Mouse (Mus musculus) forebrain, embryonic 10.5 days (tissue): ENCODE measurements around the gene Rnase11. TPM values are rescaled to one million over a fixed set of nuclear protein-coding genes. Genes with fewer than 3 reads are reported as not detected.
"Not testable (repeated sequence)": the region's sequence is repeated elsewhere in the genome, so short reads cannot be mapped to it uniquely, and the experiment has no call there.

Experiments used
- DNase-seq: peaks from one replicate; pipeline ENCODE4 v3.0.0-alpha.2; 2017; ENCODE audit warnings: low spot score; ENCODE audit errors: extremely low spot score
- H3K27ac ChIP-seq: fragments of 300-500 bp; sonication (generic); 2 replicates; pipeline ENCODE4 v1.5.1; 2016; ENCODE audit warnings: mild to moderate bottlenecking
- H3K27me3 ChIP-seq: fragments of 300-500 bp; sonication (generic); 2 replicates; pipeline ENCODE4 v1.6.1; 2016; ENCODE audit warnings: mild to moderate bottlenecking; ENCODE audit not compliant: poor library complexity, severe bottlenecking
- H3K36me3 ChIP-seq: fragments of 300-500 bp; sonication (generic); replicated peaks from 2 replicates; pipeline ENCODE4 v1.6.1; 2016; ENCODE audit warnings: mild to moderate bottlenecking, moderate library complexity
- H3K4me1 ChIP-seq: fragments of 300-500 bp; sonication (generic); 2 replicates; pipeline ENCODE4 v1.6.1; 2016
- H3K4me3 ChIP-seq: fragments of 300-500 bp; sonication (generic); 2 replicates; pipeline ENCODE4 v1.5.1; 2016; ENCODE audit warnings: mild to moderate bottlenecking, moderate library complexity
- H3K9me3 ChIP-seq: fragments of 300-500 bp; sonication (generic); 2 replicates; pipeline ENCODE4 v1.6.1; 2016; ENCODE audit warnings: mild to moderate bottlenecking, moderate library complexity
- WGBS: fragments of 180-500 bp; shearing (Covaris S2); methylation state at CpG from one replicate; pipeline ENCODE4 v1.1.7; 2016; 5-methylcytosine and 5-hydroxymethylcytosine counted together
- polyA plus RNA-seq: library from polyadenylated mRNA; unstranded; fragments of >200 nt; fragmentation: Nextera tagmentation; extraction: Ambion mirVana; gene quantifications from 2 replicates; pipeline ENCODE4 v1.2.1, GENCODE M21; 2016

Rnase11 gene
- polyA plus RNA-seq = not detected in 2 replicates

DNA sequence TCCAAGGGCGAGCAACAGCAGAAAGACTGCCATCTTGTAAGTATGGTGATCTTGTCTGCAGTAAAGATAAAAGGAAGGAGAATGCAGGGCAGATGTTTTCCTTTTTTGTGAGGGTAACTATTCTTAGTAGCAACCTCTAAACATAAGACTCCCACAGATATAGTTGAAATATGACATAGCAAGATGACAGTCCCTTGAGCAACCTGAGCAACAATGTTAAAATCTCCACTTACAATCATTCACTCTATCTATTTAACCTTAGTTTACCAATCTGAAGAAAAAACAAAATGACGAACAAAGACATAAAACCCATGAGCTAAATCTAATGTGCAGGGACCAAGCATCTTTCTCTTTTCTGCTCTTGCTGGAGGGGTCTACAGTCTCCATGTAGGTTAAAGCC is at the start of gene Rnase11:
Rnase11 (minus strand) TSS at position 101 of the 400 bp plus-strand sequence.
- no peak within 1 kb of the TSS for H3K27ac ChIP-seq
- H3K9me3 ChIP-seq = no peaks in the 10 kb centered on the region
- H3K27me3 ChIP-seq = peaks cover 64% of the 10 kb centered on the region
- DNase-seq = no peak
- 91% methylated on average over 2 of the region's 2 CpGs for WGBS
- peaks cover 19% of the 10 kb centered on the region for H3K4me1 ChIP-seq
- H3K36me3 ChIP-seq = no peaks in the 10 kb centered on the region
- H3K4me3 ChIP-seq = no peak within 1 kb of the TSS

DNA sequence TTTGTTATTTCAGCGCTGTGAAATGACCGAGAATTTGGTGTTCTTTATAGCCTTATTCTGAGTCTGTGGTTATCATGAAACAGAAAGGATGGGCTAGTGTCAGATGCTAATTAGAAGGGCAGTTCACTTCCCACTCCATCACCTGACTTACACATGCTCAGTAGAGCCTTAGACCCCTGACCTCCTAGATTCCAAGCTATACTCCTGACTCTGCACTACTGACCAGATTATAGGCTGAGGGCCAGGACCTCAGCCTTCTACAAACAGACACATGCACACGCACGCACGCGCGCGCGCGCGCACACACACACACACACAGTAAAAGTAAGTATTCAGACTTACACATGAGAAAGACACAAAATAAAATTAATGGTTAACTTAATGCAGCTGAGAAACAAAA is 49.0 kb upstream of the Rnase11 start:
- WGBS = 95% methylated on average over 11 of the region's 11 CpGs
- DNase-seq = no peak
- no peaks in the 10 kb centered on the region for H3K4me1 ChIP-seq

DNA sequence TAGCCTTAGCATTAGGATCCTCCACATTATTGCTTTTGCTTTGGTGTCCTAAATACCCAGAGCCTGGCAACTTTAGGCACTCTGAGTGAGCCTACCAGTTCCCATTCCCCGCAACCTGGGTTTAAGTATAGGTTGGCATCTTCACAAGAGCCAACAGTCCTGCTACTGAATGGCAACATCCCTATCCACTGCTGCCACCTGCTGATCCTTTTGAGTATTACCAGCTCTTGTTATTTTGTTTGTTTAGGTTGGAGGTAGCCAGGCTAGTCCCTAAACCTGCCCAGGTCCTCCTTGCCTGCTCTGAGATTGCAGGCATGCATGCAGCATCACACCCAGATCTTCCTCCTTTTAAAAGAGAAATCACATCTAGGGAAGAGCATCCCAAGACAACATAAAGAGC is 48.3 kb upstream of the Rnase11 start:
- H3K27ac ChIP-seq, H3K4me3 ChIP-seq, H3K4me1 ChIP-seq, DNase-seq, H3K36me3 ChIP-seq, H3K9me3 ChIP-seq, H3K27me3 ChIP-seq: not testable (repeated sequence)
- 38% methylated on average over 1 of the region's 1 CpGs for WGBS

More for the DNA sequence above, 49.0 kb upstream of the Rnase11 start:
- H3K27ac ChIP-seq = no peak overlapping the region
- H3K9me3 ChIP-seq = no peaks in the 10 kb centered on the region
- H3K4me3 ChIP-seq = no peak overlapping the region
- no peaks in the 10 kb centered on the region for H3K36me3 ChIP-seq
- no peaks in the 10 kb centered on the region for H3K27me3 ChIP-seq

DNA sequence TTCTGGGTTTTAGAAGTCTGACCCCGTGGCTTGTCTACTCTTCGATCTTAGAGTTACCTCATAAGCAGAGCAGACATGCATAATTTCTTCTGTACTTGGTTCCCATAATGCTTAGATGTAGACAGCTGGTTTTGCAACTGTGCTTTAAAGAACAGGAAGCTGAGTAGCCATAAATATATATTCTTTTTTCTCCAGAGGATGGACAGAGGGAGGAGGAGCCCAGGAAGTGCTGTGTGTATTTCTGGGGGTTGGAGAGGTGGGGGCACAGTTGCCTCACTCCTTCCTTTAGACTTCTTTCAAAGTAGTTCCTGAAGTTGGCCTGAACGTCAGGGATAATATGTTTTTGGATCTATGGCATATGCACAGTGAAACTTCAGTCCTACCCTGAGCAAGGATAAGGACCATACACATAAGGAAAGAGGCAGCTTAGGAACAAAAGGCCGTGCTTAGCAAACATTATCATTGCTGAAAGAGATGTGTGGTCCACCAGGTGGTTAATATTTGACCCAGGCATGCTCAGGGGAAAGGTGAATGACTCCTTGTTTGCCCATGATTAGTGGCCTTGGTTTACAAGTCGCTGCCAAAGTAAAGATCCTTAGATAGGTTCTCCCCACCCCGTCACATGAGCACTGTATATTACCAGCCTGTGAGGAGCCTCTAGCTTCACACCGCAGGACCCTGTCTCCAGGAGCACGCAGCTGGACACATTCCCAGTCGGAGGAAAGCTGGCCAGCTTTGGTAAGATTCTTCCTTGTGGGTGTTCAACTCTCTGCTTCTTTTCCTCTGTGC is 46.0 kb upstream of the Rnase11 start:
- 80% methylated on average over 9 of the region's 9 CpGs for WGBS
- H3K4me1 ChIP-seq = no peaks in the 10 kb centered on the region
- no peak overlapping the region for H3K27ac ChIP-seq
- peaks cover 10% of the 10 kb centered on the region; the same call in 1 of the 2 replicates for H3K27me3 ChIP-seq
- H3K4me3 ChIP-seq = no peak overlapping the region
- H3K9me3 ChIP-seq = no peaks in the 10 kb centered on the region
- H3K36me3 ChIP-seq = no peaks in the 10 kb centered on the region
- DNase-seq = no peak

DNA sequence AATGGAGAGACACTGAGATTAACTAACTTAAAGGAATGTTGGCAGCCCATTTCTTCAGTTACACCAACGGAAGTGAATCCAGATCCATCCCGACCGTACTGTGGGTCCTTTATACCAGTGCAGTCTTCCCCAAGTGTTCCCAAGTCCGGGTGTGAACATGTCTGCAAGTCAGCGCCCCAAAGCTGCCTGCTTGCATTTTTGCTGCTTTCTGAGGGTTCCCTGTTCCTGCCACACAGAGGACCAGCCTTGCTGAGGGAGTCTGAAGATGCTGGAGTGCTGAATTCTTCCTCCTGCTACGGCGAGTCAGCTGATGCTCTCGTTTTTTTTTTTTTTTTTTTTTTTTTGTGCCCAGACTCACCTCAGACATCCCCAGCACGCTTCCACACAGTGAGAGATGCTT is 45.0 kb upstream of the Rnase11 start:
- Histone ChIP-seq H3K4me1 (no peaks in the 10 kb centered on the region), H3K4me3 (no peak overlapping the region), H3K9me3 (no peaks in the 10 kb centered on the region), H3K27me3 (peaks cover 10% of the 10 kb centered on the region; the same call in 1 of the 2 replicates), H3K27ac (no peak overlapping the region), H3K36me3 (no peaks in the 10 kb centered on the region)
- WGBS = 74% methylated on average over 9 of the region's 9 CpGs
- DNase-seq = no peak

DNA sequence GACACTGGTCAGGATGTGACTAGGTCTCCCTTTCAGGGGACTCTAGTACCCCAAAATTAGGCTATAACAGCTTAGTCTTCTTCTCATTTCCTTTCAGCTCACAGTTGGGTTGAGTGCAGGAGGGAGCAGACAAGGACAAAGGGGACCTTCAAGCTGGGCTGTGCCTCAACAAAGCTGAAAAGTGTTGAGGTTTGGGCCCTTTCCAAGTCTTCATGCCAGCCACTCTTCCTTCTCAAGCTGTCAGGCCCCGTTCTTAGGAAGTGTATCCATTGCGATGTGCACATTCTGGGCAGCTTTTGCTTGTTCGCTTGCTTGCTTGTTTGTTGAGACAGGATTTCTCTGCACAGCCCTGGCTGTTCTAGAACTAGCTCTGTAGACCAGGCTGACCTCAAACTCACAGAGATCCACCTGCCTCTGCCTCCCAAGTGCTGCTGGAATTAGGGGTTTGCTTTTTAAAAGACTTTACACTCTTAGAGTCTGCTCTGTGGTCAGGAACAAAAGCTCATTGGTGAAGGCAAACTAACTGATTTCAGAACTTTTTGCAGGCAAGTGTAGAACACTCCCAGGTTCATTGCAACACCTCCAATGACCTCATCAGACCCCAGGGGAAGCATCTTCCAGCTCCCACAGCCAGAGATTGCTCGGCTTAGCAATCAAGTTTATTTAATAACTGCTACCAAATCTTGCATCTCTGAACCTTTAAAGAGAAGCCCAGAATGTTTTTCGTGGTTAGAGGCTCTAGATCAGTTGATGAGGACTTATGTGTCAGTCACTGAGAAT is 44.3 kb upstream of the Rnase11 start:
- Histone ChIP-seq H3K4me1 (no peaks in the 10 kb centered on the region), H3K4me3 (no peak overlapping the region), H3K36me3 (no peaks in the 10 kb centered on the region), H3K27ac (no peak overlapping the region), H3K9me3 (no peaks in the 10 kb centered on the region), H3K27me3 (peaks cover 10% of the 10 kb centered on the region; the same call in 1 of the 2 replicates)
- 79% methylated on average over 5 of the region's 5 CpGs for WGBS
- no peak for DNase-seq

DNA sequence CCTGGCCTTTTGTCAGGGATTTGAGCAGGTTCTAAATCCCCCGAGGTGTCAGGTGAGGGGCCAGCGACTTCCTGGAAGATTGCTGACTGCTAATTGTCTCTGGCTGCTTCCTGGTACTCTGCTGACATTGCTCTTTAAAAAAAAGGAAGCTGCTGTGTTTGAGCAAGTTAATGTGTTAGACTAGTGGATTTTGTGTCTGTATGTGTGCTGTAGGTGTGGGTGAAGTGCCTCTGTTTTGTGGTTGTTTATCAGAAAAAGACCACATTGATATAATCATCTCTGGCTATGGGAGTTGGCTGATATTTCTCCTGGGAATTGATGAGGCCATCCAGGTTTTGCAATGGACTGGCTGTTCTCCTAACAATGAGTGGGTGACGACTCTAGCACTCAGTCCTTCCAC is 43.5 kb upstream of the Rnase11 start:
- Histone ChIP-seq H3K27ac (no peak overlapping the region), H3K27me3 (peaks cover 10% of the 10 kb centered on the region; the same call in 1 of the 2 replicates), H3K36me3 (no peaks in the 10 kb centered on the region), H3K4me3 (no peak overlapping the region), H3K9me3 (no peaks in the 10 kb centered on the region), H3K4me1 (no peaks in the 10 kb centered on the region)
- no peak for DNase-seq
- WGBS = 32% methylated on average over 3 of the region's 3 CpGs

DNA sequence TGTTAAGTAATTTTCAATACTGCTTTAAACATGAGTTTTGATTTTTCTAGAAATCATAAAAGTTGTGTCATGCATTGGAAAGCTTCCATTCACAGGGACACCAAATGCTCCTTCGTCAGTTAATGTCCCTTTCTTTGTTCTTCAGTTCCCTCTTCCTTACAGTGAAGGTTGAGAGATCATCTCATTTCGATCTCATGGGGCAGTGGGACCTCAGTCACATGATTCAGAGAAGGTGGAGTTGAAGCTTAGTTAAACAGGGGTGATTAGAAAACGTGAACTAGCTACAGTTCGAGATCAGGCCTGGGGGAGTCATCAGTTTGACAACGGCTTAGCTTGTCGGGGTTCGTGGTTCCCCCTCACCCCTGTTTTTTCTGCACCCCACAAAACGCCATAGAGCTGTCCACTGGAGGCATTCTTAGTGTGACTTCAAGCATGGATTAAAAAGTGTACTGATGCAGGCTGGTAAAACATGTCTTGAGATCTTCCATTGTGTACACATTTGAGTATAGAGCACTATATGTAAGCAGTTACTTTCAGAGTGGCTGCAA is 42.2 kb upstream of the Rnase11 start:
- H3K4me3 ChIP-seq = no peak overlapping the region
- no peak for DNase-seq

DNA sequence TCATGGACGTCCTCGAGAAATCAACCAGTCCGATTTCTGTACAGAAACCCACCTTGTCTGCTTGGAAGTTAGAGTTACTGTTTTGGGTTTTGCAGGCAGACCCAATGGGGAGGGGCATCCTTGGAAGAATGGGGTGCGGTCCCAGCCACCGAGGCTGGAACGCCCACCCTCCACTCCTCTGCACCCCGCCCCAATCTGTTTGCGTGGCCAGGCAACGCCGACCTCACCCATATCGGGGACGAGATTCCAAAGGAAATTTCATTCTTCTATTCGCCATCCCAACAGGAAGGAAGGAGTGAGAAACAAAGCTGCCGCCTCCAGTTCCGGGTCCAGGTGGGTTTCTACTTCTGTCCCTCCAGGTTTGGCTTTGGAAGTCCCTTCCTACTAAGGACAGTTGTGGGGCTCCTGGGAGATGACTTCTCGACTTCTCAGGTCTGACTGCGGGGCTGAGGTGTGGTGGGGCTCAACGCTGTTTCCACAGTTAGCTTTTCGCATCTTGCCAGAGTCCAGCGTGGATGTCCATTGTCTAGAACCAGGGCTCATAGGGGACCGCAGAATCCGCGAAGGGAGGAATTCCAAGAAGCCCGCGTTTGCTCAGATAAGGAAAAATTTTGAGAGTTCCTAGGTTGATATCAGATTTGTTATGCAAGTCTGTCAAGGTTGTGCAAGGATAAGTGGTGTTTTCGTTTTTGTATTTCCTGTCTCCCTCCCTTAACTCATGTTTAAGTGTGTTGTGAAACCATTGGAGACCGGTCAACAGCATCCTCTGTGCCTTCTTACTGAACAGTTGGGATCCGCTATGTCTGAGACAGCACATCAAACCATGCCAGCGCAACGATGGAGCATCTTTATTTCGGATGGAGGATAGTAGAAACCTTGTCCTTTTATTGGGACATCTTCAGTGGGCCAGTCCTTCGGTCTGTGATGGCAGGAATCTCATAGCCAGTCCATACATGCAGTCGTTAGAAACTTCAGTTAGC is 41.2 kb upstream of the Rnase11 start, which contains the start of the genes Rnase4 and Ang:
Rnase4 (plus strand) TSS at position 157 of the 980 bp plus-strand sequence.
Ang (plus strand) TSS at position 230 of the 980 bp plus-strand sequence.
- H3K36me3 ChIP-seq = no peaks in the 10 kb centered on the region
- peaks cover 10% of the 10 kb centered on the region; the same call in 1 of the 2 replicates for H3K27me3 ChIP-seq
- H3K27ac ChIP-seq = peak within 1 kb of the TSS; percentile 84
- 9% methylated on average over 33 of the region's 33 CpGs for WGBS
- no peaks in the 10 kb centered on the region for H3K9me3 ChIP-seq
- H3K4me3 ChIP-seq = peak within 1 kb of the TSS; percentile 71
- DNase-seq = peak; percentile 64
- peaks cover 4% of the 10 kb centered on the region; the same call in 1 of the 2 replicates for H3K4me1 ChIP-seq

More for the DNA sequence above, 42.2 kb upstream of the Rnase11 start:
- peaks cover 4% of the 10 kb centered on the region; the same call in 1 of the 2 replicates for H3K4me1 ChIP-seq
- WGBS = 49% methylated on average over 8 of the region's 8 CpGs
- no peaks in the 10 kb centered on the region for H3K36me3 ChIP-seq
- no peaks in the 10 kb centered on the region for H3K9me3 ChIP-seq
- no peak overlapping the region for H3K27ac ChIP-seq
- H3K27me3 ChIP-seq = peaks cover 10% of the 10 kb centered on the region; the same call in 1 of the 2 replicates

DNA sequence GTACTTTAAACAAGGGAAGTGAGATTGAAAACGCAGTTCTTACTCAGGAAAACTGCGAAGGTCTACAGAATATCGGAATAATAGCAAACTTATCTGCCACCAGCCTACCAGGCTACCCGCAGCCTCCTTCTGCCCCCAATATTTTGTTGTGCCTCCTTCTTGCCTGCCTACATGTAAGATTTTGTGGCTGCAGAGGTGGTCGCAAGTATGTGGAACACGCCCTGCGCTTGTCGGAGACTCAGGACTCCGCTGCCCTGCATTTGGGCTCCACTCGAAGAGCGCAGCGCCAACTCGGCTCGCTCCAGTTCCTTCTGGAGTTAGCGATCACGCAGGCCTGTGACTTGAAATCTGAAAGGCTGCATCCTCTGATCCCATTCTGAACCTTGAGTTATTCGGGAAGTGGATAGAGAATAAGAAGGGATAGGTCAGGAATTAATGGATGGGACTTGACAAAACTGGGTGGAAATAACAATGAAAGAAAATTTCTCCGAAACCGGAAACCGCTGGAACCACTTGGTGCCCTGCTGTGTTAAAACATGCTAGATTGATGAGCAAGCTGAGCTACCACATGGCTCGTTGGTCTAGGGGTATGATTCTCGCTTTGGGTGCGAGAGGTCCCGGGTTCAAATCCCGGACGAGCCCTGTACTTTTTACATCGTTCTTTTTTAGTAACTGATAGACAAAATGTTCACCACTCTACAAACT is 40.3 kb upstream of the Rnase11 start:
- H3K4me3 ChIP-seq = peak overlapping the region; percentile 71
- H3K27ac ChIP-seq = peak overlapping the region; percentile 84
- peaks cover 13% of the 10 kb centered on the region for H3K27me3 ChIP-seq
- H3K4me1 ChIP-seq = peaks cover 4% of the 10 kb centered on the region; the same call in 1 of the 2 replicates
- H3K9me3 ChIP-seq = no peaks in the 10 kb centered on the region
- peak; percentile 85 for DNase-seq
- H3K36me3 ChIP-seq = no peaks in the 10 kb centered on the region
- WGBS = under 1% methylated on average over 27 of the region's 27 CpGs

DNA sequence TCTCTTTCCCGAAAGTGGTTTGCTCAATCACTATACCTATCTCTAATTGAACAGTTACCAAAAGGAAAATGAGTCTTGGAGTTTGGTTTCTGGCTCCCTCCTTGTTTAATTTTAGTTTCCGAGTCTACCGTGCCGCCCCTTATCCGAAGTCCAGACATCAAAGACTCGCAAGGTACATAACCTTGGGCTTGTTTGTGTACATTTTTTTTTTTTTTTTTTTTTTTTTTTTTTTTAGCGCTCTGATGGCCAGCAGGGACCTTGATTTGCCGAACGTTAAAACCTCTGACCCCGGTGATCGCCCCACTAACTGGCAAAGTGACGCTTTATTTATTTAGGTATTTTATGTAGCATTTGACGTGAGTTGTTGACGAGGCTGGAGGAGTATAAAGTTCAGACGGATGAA is 39.7 kb upstream of the Rnase11 start:
- H3K27ac ChIP-seq = peak overlapping the region; percentile 84
- under 1% methylated on average over 15 of the region's 15 CpGs for WGBS
- no peaks in the 10 kb centered on the region for H3K9me3 ChIP-seq
- H3K4me3 ChIP-seq = peak overlapping the region; percentile 71
- peaks cover 18% of the 10 kb centered on the region for H3K27me3 ChIP-seq
- DNase-seq = no peak
- H3K36me3 ChIP-seq = no peaks in the 10 kb centered on the region
- H3K4me1 ChIP-seq = peaks cover 4% of the 10 kb centered on the region; the same call in 1 of the 2 replicates
